Mouse (Mus musculus) thymus, postnatal 25 days (tissue): ENCODE results near the gene Irx2.
A peak's percentile ranks its signal among the peaks of the same experiment; 100 is the strongest.

ENCODE experiments used
- DNase-seq: peaks from one replicate; pipeline ENCODE4 v3.0.0; 2022

The Irx2 gene

DNA sequence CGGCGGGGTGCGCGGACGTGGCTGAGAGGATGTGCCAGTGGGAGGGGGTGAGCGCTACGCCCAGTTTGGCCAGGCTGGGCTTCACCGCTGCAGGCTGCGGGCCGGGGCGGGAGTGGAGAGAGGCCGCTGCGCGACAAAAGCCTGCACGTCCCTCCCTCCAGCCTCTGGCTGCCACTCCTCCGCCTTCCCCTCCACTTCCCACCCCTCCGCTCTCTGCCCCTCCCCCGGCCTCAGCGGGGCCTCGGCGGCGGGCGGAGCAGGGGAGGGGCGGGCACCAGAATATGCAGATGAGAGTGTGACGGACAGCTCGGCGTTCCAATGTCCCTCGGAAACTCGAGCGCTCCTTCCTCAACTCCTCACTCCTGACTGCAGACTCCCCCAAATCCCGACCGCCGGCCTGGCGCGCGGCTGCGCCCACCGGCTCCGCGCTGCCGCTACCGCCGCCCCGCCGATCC lies at the start of gene Irx2:
Irx2 (plus strand) TSS at position 359 of the 455 bp plus-strand sequence.
- peak; percentile 6 for DNase-seq

DNA sequence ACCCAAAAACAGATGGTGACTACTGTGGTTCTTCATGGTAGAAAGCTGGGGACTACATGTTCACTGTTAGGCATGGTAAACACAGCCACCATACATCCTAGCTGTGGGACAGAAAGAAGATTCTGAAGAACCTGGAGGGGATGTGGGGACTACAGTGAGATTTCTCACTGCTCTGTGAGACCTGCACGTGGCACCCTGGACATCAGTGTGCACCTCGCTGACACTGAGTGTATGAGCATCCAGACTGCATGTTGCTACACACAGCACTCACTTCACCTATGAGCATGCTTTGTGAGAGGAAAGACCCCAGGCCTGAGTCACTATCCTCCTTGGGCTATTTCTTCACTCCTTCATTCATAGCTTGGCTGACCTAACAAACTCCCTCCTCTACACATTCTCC lies 47.3 kb upstream of the Irx2 start:
- DNase-seq, result no peak

DNA sequence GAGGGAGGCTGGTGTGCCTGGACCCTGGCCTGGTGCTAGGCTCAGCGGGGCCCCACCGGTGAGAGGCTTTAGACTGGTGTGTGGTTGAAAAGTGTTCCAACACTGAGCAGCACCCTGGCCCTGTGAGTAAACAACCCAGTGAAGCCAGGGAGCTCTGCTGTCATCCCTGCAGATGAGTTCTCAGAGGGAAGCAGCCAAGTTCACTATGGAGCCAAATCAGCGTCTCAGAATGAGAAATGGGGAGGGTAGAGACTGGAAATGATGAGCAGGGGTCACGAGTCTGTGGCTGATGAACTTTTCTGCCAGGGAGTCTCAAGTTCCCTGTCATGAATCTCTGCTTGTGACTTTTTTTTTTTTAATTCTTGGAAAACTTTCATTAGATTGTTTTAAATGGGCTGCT lies 36.1 kb upstream of the Irx2 start:
- no peak for DNase-seq

DNA sequence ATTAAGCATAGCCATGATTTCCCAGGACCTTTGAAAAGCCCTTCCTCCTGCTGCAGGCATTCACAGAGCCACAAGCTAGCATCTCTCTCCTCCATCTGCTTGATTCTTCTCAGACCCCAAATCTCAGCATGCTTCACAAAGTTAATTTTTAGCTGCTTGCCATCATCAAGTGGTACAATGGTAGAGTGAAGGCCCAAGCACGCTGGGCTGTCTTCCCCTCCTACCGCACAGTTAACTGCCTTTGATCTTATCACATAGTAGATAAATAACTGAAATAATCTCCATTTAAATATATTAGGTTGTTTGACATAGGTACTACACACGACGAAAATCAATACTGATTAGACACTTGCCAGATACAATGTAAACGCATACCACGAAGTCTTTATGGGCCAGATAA lies 35.3 kb upstream of the Irx2 start:
- no peak for DNase-seq

DNA sequence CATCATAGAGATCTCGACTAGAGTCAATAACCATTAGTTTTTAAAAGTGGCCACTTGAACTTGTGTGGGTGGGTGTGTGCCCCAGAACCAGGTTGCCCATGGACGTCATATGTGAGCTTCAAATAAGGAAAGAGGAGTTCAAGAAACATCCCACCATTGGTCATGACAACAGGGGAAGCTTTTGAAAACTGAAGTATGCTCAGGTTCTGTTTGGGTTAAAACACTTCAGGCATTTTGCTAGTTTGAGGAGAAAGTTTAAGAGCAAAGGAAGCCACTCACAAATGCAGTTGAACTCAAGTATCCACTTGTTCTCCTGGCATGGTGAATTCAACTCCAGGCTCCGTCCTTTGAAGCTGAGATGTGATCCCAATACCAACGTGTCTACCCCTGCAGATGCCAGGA lies 34.9 kb upstream of the Irx2 start:
- DNase-seq, result no peak

DNA sequence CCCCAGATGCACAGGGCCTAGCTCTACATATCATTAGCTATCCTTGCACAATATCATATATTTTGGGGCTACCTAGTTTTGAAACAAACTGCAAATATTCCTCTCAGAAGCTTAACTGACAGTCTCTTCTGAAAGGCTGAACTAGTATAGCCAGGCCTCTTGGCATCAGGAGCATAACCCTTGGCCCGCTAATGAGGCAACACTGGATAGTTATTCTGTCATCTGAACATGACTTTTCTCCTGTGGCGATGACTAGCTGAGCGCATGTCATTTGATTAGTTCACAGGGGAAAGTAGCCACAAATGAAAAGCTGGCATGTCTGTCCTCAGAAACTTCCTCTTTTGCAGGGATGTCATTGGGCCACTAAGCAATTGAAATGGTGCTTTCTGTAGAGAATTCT lies 29.4 kb upstream of the Irx2 start:
- DNase-seq, result no peak

DNA sequence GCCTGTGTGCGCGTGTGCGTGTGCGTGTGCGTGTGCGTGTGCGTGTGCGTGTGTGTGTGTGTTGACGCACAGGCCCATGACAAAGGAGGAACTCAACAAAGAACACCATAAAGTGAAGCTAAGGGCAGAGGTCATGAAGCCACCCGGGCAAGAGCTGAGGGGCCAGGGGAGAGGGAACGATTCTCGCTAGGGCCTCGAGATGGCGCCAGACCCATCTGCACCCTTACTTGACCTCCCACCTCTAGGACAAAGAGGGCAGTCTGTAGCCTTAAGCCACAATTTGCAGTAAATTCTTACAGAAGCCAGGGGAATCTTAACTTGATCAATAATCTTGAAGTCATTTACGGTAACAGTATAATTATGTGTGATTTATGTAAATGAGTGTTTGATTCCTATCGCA lies 19.9 kb upstream of the Irx2 start:
- no peak for DNase-seq

DNA sequence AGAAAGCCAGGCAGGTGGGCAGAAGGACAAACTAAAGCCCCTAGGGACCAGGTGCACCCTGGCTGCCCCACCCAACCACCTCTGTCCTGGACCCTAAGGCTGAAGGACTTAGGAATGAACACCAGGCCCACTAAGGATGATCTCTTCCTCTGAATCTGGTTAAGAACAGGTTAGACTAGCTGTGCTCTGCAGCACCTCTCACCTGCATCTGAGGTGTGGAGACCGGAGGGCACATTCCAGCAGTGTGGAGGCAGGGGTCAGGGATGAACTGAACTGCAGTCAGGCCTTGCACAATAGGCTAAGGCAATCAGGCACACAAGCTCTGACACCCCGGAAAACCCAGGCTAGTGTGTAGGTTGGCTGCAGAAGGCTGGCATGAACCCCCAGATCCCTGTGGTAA lies 18.3 kb upstream of the Irx2 start:
- no peak for DNase-seq

DNA sequence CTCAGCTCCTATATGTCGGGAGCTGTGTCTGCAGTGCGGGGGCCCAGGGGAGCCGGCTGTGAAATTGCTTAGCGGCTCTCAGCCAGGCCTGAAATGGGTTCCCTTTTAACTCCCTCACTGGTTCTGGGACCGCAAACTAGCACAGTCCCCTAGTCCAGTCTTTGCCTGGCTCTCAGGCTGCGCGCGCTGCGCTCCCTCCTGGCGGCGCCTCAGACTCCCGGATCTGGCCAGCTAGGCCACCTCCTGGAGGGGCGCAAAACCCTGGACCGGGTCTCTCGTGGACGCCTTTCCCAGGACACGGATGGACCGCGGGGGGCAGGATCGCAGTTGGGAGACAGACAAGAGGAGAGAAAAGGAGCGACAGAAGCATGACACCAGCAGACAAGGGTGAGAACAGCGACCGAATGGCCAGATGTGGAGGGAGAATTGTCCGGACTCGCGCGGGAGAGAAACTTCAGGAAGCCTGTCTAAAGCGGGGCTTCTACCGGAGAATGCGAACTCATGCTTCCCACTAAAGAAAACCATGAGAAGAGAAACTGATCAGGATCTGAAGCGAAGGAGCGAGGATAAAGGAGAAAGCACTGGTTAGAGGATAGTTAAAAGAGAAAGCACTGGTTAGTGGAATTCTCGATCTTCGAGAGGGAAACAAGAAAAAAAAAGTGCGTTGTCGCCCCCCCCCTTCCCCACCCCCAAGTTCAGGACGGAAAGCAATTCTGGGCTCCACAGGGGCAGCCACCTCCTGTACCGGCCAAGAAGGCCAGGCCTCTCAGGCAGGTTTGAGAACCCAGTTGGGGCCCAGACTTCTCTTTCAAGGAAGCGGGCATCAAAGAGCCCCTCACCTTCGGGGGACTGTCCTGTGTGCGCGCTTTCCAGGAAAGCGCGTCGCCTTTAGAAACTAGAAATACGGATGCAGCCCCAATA lies 4.4 kb upstream of the Irx2 start:
- DNase-seq, result no peak

DNA sequence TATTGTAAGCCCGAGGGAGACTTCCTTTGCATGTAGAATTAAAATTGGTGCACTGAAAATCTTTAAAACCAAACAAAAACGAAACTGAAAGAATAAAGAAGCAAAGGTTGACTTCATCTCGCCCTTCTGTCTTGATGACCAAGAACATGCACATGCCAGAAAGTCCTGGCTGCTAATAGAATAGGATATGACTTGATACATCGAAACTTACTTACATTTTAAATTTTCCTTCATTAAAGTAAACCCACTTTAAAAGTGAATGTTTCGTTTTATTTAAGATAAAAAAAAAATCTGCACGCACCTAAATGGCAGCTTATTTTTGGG lies 3.8 kb upstream of the Irx2 start:
- DNase-seq, result no peak

DNA sequence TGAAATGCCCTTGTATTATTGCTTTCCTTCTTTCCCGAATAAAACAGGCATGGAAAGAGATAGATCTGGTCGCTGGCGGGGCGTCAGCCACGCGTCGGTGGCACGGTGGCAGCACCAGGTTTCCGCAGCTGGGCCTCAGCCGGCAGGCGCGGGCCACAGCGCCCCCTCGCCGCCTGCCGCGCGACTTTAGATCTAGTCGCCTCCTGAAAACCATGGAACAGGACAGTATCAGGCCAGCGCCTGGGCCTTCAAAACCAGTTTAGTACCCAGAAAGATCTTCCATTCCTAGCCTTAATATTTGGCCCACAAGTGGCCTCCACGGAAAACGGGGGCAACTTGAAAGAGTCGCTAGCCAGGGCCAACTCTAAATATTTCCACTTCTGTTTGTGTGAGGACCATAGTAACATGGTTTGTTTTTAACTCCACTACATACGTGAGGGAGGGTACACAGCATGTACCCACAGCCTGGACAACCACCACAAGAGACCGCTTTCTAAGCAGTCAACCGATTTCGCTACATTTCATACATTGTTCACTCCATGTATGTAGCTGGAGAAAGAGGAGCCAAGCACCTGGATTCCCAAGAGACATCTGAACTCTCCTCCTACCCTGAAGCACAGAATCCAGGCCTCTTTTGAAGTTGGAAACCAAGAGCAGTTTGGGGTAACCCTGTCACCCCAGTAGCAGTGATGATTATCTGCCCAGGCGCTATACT lies 3.2 kb upstream of the Irx2 start:
- no peak for DNase-seq

DNA sequence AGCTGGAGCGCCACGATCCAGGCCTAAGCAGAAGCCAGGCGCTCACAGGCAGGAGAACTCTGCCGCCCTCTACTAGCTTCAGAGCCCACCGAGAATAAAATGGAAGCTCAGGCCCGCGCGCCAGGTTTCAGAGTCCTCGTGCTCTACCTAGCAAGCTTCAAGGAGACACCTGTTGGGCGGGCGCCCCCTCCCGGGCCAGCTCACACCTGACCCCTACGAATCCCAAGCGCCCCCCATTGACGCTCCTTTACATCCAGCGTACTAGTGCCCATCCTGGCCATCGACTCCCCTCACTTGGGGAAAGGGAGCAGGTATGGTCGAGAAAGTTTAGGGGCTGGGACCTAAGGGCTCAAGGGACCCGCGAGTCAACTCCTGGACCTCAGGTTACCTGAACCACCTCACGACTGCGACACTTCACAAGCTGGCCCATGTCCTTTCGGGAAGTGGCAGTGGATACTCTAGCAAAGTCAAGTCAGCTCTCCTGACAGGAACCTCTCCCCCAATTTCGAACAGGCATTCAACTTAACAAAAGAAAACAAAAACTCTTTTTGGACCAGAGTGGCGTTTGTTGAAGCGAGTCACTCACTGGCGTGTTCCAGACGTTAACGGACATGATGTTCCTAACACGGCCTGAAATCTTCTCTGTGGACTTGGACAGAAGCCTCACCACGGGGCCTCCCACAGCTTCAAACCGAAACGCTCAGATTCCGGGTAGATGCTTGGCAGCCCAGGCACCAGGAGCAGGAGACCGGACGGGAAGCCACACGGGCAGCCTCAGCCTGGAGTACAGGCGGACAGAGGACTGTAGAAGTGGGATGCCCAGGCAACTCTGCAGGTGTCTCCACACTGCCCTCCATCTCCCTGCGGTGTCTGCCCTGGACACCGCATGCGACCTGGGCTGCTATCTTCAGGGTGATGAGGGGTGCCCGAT lies 964 bp upstream of the Irx2 start:
- DNase-seq, result no peak

DNA sequence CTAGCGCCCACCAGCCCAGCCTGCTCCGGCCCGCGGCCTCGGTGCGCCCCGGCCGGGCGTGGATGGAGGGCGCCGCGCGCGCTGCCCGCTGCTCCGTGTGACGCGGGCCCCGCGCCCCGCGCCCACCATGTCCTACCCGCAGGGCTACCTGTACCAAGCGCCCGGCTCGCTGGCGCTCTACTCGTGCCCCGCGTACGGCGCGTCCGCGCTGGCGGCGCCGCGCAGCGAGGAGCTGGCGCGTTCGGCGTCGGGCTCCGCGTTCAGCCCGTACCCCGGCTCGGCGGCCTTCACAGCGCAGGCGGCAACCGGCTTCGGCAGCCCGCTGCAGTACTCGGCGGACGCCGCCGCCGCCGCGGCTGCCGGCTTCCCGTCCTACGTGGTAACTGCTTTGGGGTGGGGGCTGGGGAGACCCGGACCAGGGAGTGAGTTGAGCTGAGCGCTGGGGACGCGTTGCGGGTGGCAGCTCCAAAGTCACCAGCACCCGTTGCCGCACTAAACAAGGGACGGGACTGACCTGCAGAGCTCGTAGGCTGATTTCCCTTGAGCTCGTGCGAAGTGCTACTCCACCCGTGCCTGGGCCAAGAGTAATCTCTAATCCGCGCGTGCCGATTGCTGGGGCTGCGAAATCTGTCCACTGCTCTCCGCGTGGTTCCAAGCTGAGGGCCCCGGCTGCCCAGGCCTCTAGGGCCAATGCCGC lies 463 bp downstream of the Irx2 start:
- DNase-seq, result no peak

DNA sequence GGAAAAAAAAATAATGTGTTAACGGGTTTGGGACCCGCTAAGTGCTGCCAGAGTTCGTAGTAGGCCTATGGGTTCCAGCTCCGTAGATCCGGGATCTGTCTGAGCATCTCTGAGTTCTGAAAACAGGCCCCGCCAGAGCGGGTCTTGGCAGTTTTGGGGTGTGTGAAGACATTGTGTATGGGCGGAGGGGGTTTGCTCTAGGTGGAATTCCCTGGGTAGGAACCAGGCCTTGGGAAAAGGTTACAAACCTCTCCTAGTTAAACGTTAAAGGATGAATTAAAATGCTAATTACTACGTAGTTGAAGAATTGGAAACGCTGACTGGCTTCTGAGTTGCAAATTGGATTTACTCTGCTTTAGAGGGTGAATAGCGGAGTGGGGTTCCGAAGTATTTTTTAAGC lies 1.2 kb downstream of the Irx2 start:
- DNase-seq, result no peak

DNA sequence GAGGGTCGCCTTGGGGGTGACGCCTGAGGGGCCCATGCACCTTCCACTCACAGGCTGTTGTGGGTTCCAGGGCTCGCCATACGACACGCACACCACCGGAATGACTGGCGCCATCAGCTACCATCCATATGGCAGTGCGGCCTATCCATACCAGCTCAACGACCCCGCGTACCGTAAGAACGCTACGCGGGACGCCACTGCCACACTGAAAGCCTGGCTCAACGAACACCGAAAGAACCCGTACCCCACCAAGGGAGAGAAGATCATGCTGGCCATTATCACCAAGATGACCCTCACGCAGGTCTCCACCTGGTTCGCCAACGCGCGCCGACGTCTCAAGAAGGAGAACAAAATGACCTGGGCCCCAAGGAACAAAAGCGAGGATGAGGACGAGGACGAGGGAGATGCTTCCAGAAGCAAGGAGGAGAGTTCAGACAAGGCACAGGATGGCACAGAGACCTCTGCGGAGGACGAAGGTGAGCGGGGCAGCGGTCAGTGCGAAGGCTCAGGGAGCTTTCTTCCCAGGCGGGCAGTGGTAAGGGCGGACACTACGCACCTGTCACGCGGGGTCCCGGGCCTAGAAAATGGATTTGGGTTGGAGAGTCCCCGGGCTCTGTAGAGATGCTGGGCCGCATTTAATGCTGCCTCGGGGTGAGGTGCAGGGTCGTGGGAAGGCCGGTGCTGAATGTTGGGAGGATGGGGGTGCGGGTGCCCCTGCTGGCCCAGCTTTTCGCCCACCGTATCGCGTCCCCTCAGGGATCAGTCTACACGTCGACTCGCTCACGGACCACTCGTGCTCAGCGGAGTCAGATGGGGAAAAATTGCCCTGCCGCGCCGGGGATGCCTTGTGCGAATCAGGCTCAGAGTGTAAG lies 2.1 kb downstream of the Irx2 start:
- no peak for DNase-seq

DNA sequence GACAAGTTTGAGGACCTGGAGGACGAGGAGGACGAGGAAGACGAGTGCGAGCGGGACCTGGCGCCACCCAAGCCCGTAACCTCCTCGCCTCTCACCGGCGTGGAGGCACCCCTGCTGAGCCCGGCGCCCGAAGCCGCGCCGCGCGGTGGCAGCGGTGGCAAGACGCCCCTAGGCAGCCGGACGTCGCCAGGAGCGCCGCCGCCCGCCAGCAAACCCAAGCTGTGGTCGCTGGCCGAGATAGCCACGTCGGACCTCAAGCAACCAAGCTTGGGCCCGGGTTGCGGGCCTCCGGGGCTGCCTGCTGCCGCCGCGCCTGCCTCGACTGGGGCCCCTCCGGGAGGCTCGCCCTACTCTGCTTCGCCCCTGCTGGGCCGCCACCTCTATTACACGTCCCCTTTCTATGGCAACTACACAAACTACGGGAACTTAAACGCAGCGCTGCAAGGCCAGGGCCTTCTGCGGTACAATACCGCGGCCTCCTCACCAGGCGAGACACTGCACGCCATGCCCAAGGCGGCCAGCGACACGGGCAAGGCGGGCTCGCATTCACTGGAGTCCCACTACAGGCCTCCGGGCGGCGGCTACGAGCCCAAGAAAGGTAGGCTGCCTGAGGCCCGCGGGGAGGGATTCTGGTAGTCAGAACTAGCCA lies 2.9 kb downstream of the Irx2 start:
- DNase-seq, result no peak

DNA sequence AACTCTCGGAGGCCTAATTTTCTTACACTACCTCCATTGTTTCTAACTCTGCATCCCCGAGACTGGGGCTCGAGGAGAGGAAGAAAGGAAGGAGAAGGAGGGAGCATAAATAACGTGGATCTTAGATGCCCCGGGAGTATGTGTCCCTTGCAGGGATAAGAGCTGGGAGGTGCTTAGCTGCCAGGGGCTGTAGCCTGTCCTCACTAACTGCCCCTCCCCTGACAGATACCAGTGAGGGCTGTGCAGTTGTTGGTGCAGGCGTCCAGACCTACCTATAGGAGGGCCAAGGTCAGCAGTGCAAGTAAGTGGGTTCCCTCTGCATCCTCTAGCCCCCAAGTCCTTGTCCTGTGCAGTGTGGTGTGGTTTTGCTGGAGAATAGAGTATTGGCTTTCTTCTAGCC lies 3.7 kb downstream of the Irx2 start:
- DNase-seq, result no peak

DNA sequence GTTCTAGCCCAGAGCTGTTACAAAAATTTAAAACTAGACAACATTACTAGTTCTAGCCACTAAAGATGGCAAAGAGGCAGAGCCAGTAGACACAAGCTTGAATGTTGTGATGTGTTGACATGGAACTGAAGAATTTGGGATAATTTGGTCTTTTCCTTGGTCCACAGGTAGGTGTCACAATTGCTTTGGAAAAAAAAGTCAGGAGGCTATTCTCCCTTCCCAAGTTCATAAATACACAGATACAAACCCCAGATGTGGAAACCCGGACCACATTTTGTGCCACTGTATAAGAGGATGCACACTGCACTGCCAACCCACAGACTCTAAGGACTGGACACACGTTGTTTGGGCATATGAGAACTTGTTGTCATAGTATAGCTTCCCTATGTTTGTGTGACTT lies 4.5 kb downstream of the Irx2 start:
- DNase-seq, result no peak

DNA sequence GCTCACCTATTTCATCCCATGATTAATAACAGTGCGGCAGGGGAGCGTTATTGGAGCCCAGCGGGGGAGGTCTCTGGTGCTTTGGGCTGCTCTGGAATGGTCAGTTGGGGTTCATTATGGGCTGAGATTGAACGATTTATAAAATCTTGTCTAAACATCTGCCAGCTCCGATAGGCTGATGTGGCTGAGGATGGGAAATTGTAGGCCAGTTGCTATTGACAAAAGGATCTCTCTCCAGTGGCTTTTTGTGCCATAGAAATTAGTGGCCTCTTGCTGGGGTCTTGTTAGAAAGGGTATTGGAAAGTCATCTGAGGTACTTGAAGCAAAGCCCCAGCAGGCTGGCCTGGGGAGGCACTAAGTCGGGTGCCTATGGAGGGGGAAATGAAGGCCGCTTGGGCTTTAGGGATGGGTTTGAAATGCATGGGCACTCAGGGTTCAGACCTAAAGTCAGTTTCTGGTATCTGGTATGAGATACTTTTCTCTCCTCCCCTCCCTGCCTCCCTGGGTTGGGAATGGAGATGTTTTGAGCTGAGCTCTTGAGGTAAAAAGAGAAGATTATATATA lies 6.2 kb downstream of the Irx2 start:
- DNase-seq, result no peak

DNA sequence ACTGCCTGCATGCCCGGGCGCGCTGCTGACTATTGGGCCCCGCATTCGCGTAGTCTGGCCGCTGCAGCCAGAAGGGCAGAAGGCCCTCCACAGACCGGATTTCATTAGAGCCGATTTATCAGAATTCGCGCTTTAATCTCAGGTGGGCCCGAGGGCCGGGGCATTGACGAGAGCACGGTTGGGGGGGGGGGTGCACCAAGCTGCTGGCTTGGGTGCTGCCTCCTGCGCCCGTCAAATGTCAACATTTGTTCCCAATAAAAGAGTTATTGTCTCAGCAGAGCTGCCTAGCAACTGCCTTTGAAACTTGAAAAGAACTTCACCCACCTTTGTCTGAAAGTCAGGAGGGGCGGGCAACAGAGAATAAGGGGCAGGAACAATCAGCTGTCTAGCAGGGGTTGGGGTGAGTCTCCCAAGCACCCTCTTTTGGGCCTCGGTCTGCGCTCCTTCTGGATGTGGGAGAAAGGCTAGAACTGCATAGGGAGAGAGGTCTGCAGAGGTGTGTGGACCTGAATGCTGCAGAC lies 7.8 kb downstream of the Irx2 start:
- DNase-seq, result no peak

DNA sequence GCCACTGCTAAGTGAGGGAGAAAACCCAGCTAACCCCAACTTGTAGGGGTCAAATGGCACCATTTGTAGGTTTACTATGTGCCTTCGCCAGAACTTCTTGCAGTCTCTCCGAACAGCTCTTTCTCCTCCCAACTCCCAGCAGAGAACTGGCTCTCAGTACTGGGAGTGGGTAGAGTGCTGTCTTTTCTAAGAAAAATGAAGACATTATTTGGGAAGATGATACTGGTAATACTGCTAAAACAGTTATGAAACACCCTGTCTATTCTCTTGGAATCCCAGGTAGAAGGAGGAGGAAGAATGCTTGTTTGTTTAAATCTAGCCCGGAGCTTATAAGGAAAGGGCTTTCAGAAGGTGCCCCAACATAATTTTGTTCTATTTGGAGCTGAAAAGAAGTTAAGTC lies 8.9 kb downstream of the Irx2 start:
- DNase-seq, result no peak
